Mouse (Mus musculus) forebrain, embryonic 13.5 days (tissue): ENCODE measurements around the gene Haus2. TPM values are rescaled to one million over a fixed set of nuclear protein-coding genes. Genes with fewer than 3 reads are reported as not detected.

Experiments used
- ATAC-seq: fragments of 200-750 bp; cut with Nextera tagmentation; 2 replicates; pipeline ENCODE4 v1.8.0; 2017
- H3K27ac ChIP-seq: fragments of 300-500 bp; sonication (generic); 2 replicates; pipeline ENCODE4 v1.5.1; 2015; ENCODE audit warnings: inconsistent platforms, mild to moderate bottlenecking, moderate library complexity
- H3K27me3 ChIP-seq: fragments of 300-500 bp; sonication (generic); 2 replicates; pipeline ENCODE4 v1.6.1; 2015; ENCODE audit warnings: mild to moderate bottlenecking, inconsistent platforms
- H3K36me3 ChIP-seq: fragments of 300-500 bp; sonication (generic); 2 replicates; pipeline ENCODE4 v1.6.1; 2015; ENCODE audit warnings: mild to moderate bottlenecking, inconsistent platforms; ENCODE audit not compliant: poor library complexity, severe bottlenecking
- H3K4me1 ChIP-seq: fragments of 300-500 bp; sonication (generic); 2 replicates; pipeline ENCODE4 v1.6.1; 2015; ENCODE audit warnings: inconsistent platforms
- H3K4me2 ChIP-seq: fragments of 300-500 bp; sonication (generic); 2 replicates; pipeline ENCODE4 v1.6.1; 2015; ENCODE audit warnings: inconsistent platforms, mild to moderate bottlenecking, moderate library complexity
- H3K4me3 ChIP-seq: fragments of 300-500 bp; sonication (generic); 2 replicates; pipeline ENCODE4 v1.5.1; 2015; ENCODE audit warnings: mild to moderate bottlenecking, inconsistent platforms
- H3K9ac ChIP-seq: fragments of 300-500 bp; sonication (generic); 2 replicates; pipeline ENCODE4 v1.6.1; 2015; ENCODE audit warnings: mild to moderate bottlenecking, inconsistent platforms
- H3K9me3 ChIP-seq: fragments of 300-500 bp; sonication (generic); replicated peaks from 2 replicates; pipeline ENCODE4 v1.6.1; 2016; ENCODE audit warnings: inconsistent platforms
- WGBS: fragments of 180-500 bp; shearing (Covaris S2); methylation state at CpG from one replicate; pipeline ENCODE4 v1.1.7; 2015; 5-methylcytosine and 5-hydroxymethylcytosine counted together
- polyA plus RNA-seq: library from polyadenylated mRNA; unstranded; fragments of >200 nt; fragmentation: Nextera tagmentation; extraction: Ambion mirVana; gene quantifications from 2 replicates; pipeline ENCODE4 v1.2.1, GENCODE M21; 2015

Gene Haus2
- polyA plus RNA-seq, 1 experiment from 2014 or later, result 33.5 TPM

DNA sequence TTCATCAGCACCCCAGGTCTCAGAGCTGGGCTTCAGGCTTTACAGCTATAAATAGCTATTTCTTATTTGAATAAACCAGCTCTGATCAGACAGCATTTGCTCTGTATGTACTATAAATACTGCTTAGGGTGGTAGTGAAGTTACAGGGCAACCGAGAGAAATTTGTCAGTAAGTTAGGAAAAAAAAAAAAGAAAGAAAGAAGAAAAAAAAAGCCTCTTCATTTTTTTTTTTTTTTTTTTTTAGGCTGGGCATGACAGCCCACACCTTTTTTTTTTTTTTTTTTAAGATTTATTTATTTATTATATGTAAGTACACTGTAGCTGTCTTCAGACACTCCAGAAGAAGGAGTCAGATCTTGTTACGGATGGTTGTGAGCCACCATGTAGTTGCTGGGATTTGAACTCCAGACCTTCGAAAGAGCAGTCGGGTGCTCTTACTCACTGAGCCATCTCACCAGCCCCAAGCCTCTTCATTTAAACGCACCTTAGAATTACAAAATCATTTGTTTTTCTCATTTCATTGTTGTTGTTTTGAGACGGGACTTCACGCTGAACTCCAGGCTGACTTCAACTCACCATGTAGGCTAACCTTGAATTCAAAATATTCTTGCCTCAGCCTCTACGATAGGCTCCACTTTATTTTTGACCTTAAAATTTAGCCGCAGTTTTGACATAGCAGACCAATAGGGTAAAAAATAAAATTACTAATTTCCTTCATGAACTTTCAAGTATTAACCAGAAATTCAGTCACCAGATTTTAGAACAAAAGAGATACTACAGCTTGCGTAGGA, 19.1 kb downstream of the Haus2 start:
- Histone ChIP-seq H3K4me2 (peak overlapping the region; percentile 72), H3K27me3 (no peaks in the 10 kb centered on the region), H3K36me3 (no peaks in the 10 kb centered on the region), H3K9ac (no peak overlapping the region), H3K27ac (peak overlapping the region; percentile 1; the same call in 1 of the 2 replicates), H3K9me3 (no peaks in the 10 kb centered on the region), H3K4me3 (peak overlapping the region; percentile 56), H3K4me1 (0 out of 2 replicates have a peak, but pooled peaks cover 3% of the 10 kb centered on the region)
- peak; percentile 46 for ATAC-seq
- WGBS, result 29% methylated on average over 10 of the region's 10 CpGs

GRCm38 (mm10) chr2:120628886-120629735, 19.9 kb downstream of the Haus2 start, which contains the start of gene Stard9:
Gene Stard9 (plus strand): TSS chr2:120629121.
- no peaks in the 10 kb centered on the region for H3K27me3 ChIP-seq
- H3K4me3 ChIP-seq, result peak within 1 kb of the TSS; percentile 56
- H3K4me2 ChIP-seq, result peak within 1 kb of the TSS; percentile 72
- H3K27ac ChIP-seq, result peak within 1 kb of the TSS; percentile 1; the same call in 1 of the 2 replicates
- peak within 1 kb of the TSS; percentile 70 for H3K9ac ChIP-seq
- no peaks in the 10 kb centered on the region for H3K36me3 ChIP-seq
- no peaks in the 10 kb centered on the region for H3K9me3 ChIP-seq
- 1% methylated on average over 36 of the region's 36 CpGs for WGBS
- 0 out of 2 replicates have a peak, but pooled peaks cover 3% of the 10 kb centered on the region for H3K4me1 ChIP-seq
- peak; percentile 100 for ATAC-seq

DNA sequence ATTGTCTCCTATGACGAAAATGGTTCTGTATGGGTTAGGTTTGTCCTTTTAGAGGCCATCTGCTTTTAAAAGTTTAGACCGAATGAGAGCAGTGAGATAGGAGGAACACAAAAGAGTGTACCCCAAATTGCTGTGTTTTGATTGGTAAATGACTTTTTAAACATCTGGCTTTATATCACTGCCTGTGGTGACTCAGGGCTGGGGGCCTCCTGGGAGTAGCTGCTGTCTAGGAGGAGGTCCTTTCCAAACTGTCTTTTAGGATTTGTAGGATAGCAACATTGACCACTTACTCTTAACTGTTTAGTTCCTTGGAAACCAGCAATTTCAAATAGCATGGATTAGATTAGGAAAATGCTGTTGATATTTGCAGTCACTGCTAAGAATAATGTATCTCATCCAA, 21.1 kb downstream of the Haus2 start:
- Histone ChIP-seq H3K9ac (no peak overlapping the region), H3K9me3 (no peaks in the 10 kb centered on the region), H3K36me3 (peaks cover 5% of the 10 kb centered on the region; the same call in 1 of the 2 replicates), H3K27me3 (no peaks in the 10 kb centered on the region), H3K27ac (no peak overlapping the region), H3K4me2 (peak overlapping the region; percentile 72; the same call in 1 of the 2 replicates), H3K4me1 (0 out of 2 replicates have a peak, but pooled peaks cover 3% of the 10 kb centered on the region), H3K4me3 (no peak overlapping the region)
- WGBS, result 82% methylated on average over 2 of the region's 2 CpGs
- no peak for ATAC-seq

DNA sequence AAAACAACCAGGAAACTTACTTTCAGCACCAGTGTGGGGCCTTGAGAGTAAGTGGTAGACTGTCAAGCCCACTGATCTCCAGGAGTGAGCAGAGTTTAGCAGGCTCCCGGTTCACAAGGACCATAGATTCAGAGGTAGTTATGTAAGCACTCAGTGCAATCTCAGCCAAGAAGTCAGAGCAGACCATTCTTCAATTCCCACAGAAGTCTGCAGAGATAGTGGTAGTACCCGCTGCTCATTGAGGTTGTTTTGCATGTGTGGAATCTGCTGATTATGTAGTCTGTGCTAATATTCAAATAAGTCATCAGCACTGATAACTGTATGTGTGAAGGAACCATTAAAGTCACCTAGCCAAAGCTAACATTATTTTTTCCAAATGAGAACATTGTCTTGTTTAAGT, 21.5 kb downstream of the Haus2 start:
- H3K4me1 ChIP-seq, result 0 out of 2 replicates have a peak, but pooled peaks cover 3% of the 10 kb centered on the region
- H3K4me3 ChIP-seq, result no peak overlapping the region
- H3K27me3 ChIP-seq, result no peaks in the 10 kb centered on the region
- H3K27ac ChIP-seq, result no peak overlapping the region
- no peak overlapping the region for H3K9ac ChIP-seq
- H3K4me2 ChIP-seq, result no peak overlapping the region
- H3K9me3 ChIP-seq, result no peaks in the 10 kb centered on the region
- WGBS, result 87% methylated on average over 2 of the region's 2 CpGs
- ATAC-seq, result no peak
- peaks cover 9% of the 10 kb centered on the region; the same call in 1 of the 2 replicates for H3K36me3 ChIP-seq

DNA sequence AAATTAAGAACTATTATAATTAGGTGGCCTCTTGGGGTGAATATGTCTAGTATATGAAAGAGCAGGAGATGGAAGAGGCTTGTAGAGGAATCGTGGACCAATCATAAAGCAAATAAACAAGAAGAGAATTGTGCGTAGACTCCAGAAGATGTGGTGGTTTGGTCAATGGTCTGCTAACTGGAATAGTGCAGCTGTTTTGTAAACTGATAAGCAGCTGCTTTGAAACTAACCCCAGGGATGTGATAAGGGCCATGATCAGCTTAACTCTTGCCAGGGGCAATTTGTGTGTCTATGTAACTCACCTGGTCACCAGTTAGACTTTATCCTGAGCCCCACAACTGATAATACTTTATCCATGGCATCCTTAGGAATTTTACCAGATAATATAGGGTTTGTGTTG, 22.3 kb downstream of the Haus2 start:
- no peaks in the 10 kb centered on the region for H3K9me3 ChIP-seq
- ATAC-seq, result no peak
- no peak overlapping the region for H3K4me2 ChIP-seq
- no peak overlapping the region for H3K27ac ChIP-seq
- H3K27me3 ChIP-seq, result no peaks in the 10 kb centered on the region
- H3K36me3 ChIP-seq, result peaks cover 9% of the 10 kb centered on the region; the same call in 1 of the 2 replicates
- 86% methylated on average over 2 of the region's 2 CpGs for WGBS
- 0 out of 2 replicates have a peak, but pooled peaks cover 3% of the 10 kb centered on the region for H3K4me1 ChIP-seq
- H3K4me3 ChIP-seq, result no peak overlapping the region
- H3K9ac ChIP-seq, result no peak overlapping the region

- no peak overlapping the region for H3K4me2 ChIP-seq
- WGBS, result 90% methylated on average over 4 of the region's 4 CpGs
- no peak overlapping the region for H3K9ac ChIP-seq
Measured at GRCm38 (mm10) chr2:120631957-120632356, 22.8 kb downstream of the Haus2 start.

DNA sequence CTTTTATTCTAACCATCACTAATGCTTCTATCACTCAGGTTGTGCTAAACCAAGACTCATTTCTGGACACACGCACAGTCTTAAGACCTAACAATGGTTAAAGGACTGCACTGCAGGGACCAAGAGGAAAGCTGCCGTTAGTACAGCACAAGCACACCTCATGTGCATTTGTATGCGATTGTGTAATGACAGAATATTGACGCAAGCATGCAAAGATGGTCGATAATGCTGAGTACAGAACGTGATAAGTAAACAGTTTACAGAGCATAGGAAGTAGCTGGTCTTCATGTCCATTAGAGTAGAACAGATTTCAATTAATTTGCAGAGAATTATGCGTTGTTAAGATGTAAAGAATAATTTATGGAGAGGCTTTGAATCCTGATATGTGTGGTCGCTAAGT, 31.7 kb downstream of the Haus2 start:
- Histone ChIP-seq H3K9me3 (no peaks in the 10 kb centered on the region), H3K4me2 (no peak overlapping the region), H3K27ac (no peak overlapping the region), H3K36me3 (no peaks in the 10 kb centered on the region), H3K27me3 (no peaks in the 10 kb centered on the region), H3K4me3 (no peak overlapping the region), H3K4me1 (no peaks in the 10 kb centered on the region), H3K9ac (no peak overlapping the region)
- no peak for ATAC-seq
- WGBS, result 87% methylated on average over 8 of the region's 8 CpGs

More at GRCm38 (mm10) chr2:120631957-120632356, 22.8 kb downstream of the Haus2 start:
- no peaks in the 10 kb centered on the region for H3K9me3 ChIP-seq
- no peaks in the 10 kb centered on the region for H3K27me3 ChIP-seq
- H3K4me1 ChIP-seq, result 0 out of 2 replicates have a peak, but pooled peaks cover 3% of the 10 kb centered on the region
- H3K27ac ChIP-seq, result no peak overlapping the region
- H3K4me3 ChIP-seq, result no peak overlapping the region
- no peak for ATAC-seq
- peaks cover 9% of the 10 kb centered on the region; the same call in 1 of the 2 replicates for H3K36me3 ChIP-seq

GRCm38 (mm10) chr2:120643836-120644235, 34.7 kb downstream of the Haus2 start:
- Histone ChIP-seq H3K9me3 (no peaks in the 10 kb centered on the region), H3K4me1 (no peaks in the 10 kb centered on the region), H3K4me2 (no peak overlapping the region), H3K27ac (no peak overlapping the region), H3K27me3 (no peaks in the 10 kb centered on the region), H3K9ac (no peak overlapping the region), H3K36me3 (no peaks in the 10 kb centered on the region), H3K4me3 (no peak overlapping the region)
- 42% methylated on average over 7 of the region's 7 CpGs for WGBS
- no peak for ATAC-seq

- WGBS, result 69% methylated on average over 4 of the region's 4 CpGs
- Histone ChIP-seq H3K4me3 (no peak overlapping the region), H3K9me3 (no peaks in the 10 kb centered on the region), H3K9ac (no peak overlapping the region), H3K27ac (no peak overlapping the region), H3K4me1 (no peaks in the 10 kb centered on the region), H3K4me2 (no peak overlapping the region), H3K36me3 (no peaks in the 10 kb centered on the region), H3K27me3 (no peaks in the 10 kb centered on the region)
- ATAC-seq, result no peak
Measured at GRCm38 (mm10) chr2:120646777-120647176, 37.6 kb downstream of the Haus2 start.

GRCm38 (mm10) chr2:120652256-120652924, 43.2 kb downstream of the Haus2 start:
- H3K9ac ChIP-seq, result no peak overlapping the region
- 86% methylated on average over 7 of the region's 7 CpGs for WGBS
- H3K36me3 ChIP-seq, result no peaks in the 10 kb centered on the region
- no peaks in the 10 kb centered on the region for H3K9me3 ChIP-seq
- H3K27ac ChIP-seq, result no peak overlapping the region
- H3K4me1 ChIP-seq, result no peaks in the 10 kb centered on the region
- ATAC-seq, result no peak
- H3K4me3 ChIP-seq, result no peak overlapping the region
- H3K27me3 ChIP-seq, result no peaks in the 10 kb centered on the region
- no peak overlapping the region for H3K4me2 ChIP-seq

DNA sequence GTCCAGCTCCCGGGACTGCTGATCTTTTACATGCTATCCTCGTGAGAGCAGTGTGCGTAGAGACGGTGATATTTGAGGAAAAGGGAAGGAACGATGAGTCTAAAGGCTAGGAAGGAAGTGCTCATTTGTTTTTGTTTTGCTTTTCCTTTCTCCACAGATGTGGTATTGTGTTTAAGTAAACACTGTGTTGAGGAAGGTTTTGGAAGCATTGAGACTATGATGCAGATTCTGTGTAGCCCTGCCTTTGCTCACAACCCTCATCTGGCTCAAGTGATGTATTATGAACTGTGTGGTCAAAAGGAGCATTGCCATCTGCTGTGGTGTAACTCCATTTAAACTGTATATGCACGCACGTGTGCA, 43.7 kb downstream of the Haus2 start:
- WGBS, result 91% methylated on average over 7 of the region's 7 CpGs
- H3K4me3 ChIP-seq, result no peak overlapping the region

More for the DNA sequence above, 43.7 kb downstream of the Haus2 start:
- H3K36me3 ChIP-seq, result no peaks in the 10 kb centered on the region
- no peak overlapping the region for H3K9ac ChIP-seq
- no peaks in the 10 kb centered on the region for H3K27me3 ChIP-seq
- H3K27ac ChIP-seq, result no peak overlapping the region
- no peaks in the 10 kb centered on the region for H3K9me3 ChIP-seq
- ATAC-seq, result no peak
- no peak overlapping the region for H3K4me2 ChIP-seq
- H3K4me1 ChIP-seq, result no peaks in the 10 kb centered on the region
